Mouse (Mus musculus) layer of hippocampus, adult 9-10 months (tissue): Measurements from ENCODE around the gene Krtap26-1.

Experiments used
- DNase-seq: peaks from one replicate; pipeline ENCODE4 v3.0.0; 2022; ENCODE audit warnings: low spot score

Gene Krtap26-1

GRCm38 (mm10) chr16:88647358-88647846, at the start of gene Krtap26-1:
Krtap26-1 (minus strand) TSS chr16:88647796.
- DNase-seq, result no peak

GRCm38 (mm10) chr16:88696256-88696655, 48.7 kb upstream of the Krtap26-1 start:
- no peak for DNase-seq

GRCm38 (mm10) chr16:88681282-88681681, 33.7 kb upstream of the Krtap26-1 start:
- no peak for DNase-seq

GRCm38 (mm10) chr16:88679099-88679498, 31.5 kb upstream of the Krtap26-1 start:
- DNase-seq, result no peak

GRCm38 (mm10) chr16:88671571-88671970, 24.0 kb upstream of the Krtap26-1 start, which contains the start of gene Krtap27-1:
Krtap27-1 (minus strand) TSS chr16:88671671.
- DNase-seq, result no peak

GRCm38 (mm10) chr16:88657426-88657825, 9.8 kb upstream of the Krtap26-1 start:
- DNase-seq, result no peak

- no peak for DNase-seq
These were observed 4.4 kb upstream of the Krtap26-1 start for GRCm38 (mm10) chr16:88651952-88652351.

GRCm38 (mm10) chr16:88651082-88651481, 3.5 kb upstream of the Krtap26-1 start:
- no peak for DNase-seq

- DNase-seq, result no peak
These were observed 1.1 kb downstream of the Krtap26-1 start for GRCm38 (mm10) chr16:88646366-88647111.

- DNase-seq, result no peak
These were observed 7.5 kb downstream of the Krtap26-1 start for GRCm38 (mm10) chr16:88640053-88640452.

GRCm38 (mm10) chr16:88635142-88635541, 12.5 kb downstream of the Krtap26-1 start:
- DNase-seq, result no peak

GRCm38 (mm10) chr16:88631474-88631873, 16.1 kb downstream of the Krtap26-1 start:
- DNase-seq, result no peak

- DNase-seq, result no peak
These were observed 20.0 kb downstream of the Krtap26-1 start, which contains the start of gene 2310079G19Rik for GRCm38 (mm10) chr16:88627566-88627965. 2310079G19Rik (minus strand) TSS chr16:88627666.

GRCm38 (mm10) chr16:88612712-88613111, 34.9 kb downstream of the Krtap26-1 start:
- DNase-seq, result no peak

- DNase-seq, result no peak
These were observed 35.7 kb downstream of the Krtap26-1 start, which contains the start of gene Krtap24-1 for GRCm38 (mm10) chr16:88611922-88612321. Krtap24-1 (minus strand) TSS chr16:88612279.

- DNase-seq, result no peak
These were observed 43.0 kb downstream of the Krtap26-1 start for GRCm38 (mm10) chr16:88604570-88604969.

GRCm38 (mm10) chr16:88602464-88602863, 45.1 kb downstream of the Krtap26-1 start:
- no peak for DNase-seq

GRCm38 (mm10) chr16:88600303-88600702, 47.3 kb downstream of the Krtap26-1 start:
- DNase-seq, result no peak

- no peak for DNase-seq
These were observed 47.9 kb downstream of the Krtap26-1 start for GRCm38 (mm10) chr16:88599504-88600237.
